Mouse (Mus musculus) forebrain, postnatal 0 days (tissue): Measurements from ENCODE around the gene Pax9. TPM values are rescaled to one million over a fixed set of nuclear protein-coding genes. Genes with fewer than 3 reads are reported as not detected.

ENCODE experiments used
- ATAC-seq: fragments of 200-750 bp; cut with Nextera tagmentation; 2 replicates; pipeline ENCODE4 v1.8.0; 2017; ENCODE audit warnings: mild to moderate bottlenecking, moderate library complexity
- DNase-seq: peaks from one replicate; pipeline ENCODE4 v3.0.0-alpha.2; 2015
- H3K27ac ChIP-seq: fragments of 300-500 bp; sonication (generic); 2 replicates; pipeline ENCODE4 v1.5.1; 2014; ENCODE audit warnings: low read depth, mild to moderate bottlenecking, antibody characterized with exemption, low read length, moderate library complexity, mixed read lengths
- H3K27me3 ChIP-seq: fragments of 300-500 bp; sonication (generic); 2 replicates; pipeline ENCODE4 v1.6.1; 2014; ENCODE audit warnings: mild to moderate bottlenecking, low read length, mixed read lengths; ENCODE audit not compliant: insufficient read depth
- H3K36me3 ChIP-seq: fragments of 300-500 bp; sonication (generic); 2 replicates; pipeline ENCODE4 v1.6.1; 2014; ENCODE audit warnings: mild to moderate bottlenecking, moderate library complexity; ENCODE audit not compliant: insufficient read depth
- H3K4me1 ChIP-seq: fragments of 300-500 bp; sonication (generic); 2 replicates; pipeline ENCODE4 v1.6.1; 2014; ENCODE audit warnings: antibody characterized with exemption; ENCODE audit not compliant: insufficient read depth
- H3K4me2 ChIP-seq: fragments of 300-500 bp; sonication (generic); 2 replicates; pipeline ENCODE4 v1.6.1; 2014; ENCODE audit warnings: low read depth, mild to moderate bottlenecking, moderate library complexity
- H3K4me3 ChIP-seq: fragments of 300-500 bp; sonication (generic); 2 replicates; pipeline ENCODE4 v1.5.1; 2014; ENCODE audit warnings: low read depth, low read length, mixed read lengths
- H3K9ac ChIP-seq: fragments of 300-500 bp; sonication (generic); 2 replicates; pipeline ENCODE4 v1.6.1; 2014; ENCODE audit warnings: mild to moderate bottlenecking
- H3K9me3 ChIP-seq: fragments of 300-500 bp; sonication (generic); 2 replicates; pipeline ENCODE4 v1.6.1; 2016; ENCODE audit warnings: low read length
- CTCF ChIP-seq: sonication (generic); IDR thresholded peaks from 2 replicates; pipeline ENCODE4 v1.5.1; 2016; ENCODE audit warnings: antibody characterized with exemption, control low read depth, low read depth
- WGBS: fragments of 180-500 bp; shearing (Covaris S2); extraction: QIAGEN DNeasy Blood & Tissue Kit; methylation state at CpG from one replicate; pipeline ENCODE4 v1.1.7; 2014; 5-methylcytosine and 5-hydroxymethylcytosine counted together
- polyA plus RNA-seq: library from polyadenylated mRNA; unstranded; fragments of >200 nt; fragmentation: Nextera tagmentation; extraction: Ambion mirVana; gene quantifications from 2 replicates; pipeline ENCODE4 v1.2.1, GENCODE M21; 2015
- total RNA-seq: library from RNA; depleted of rRNA; stranded (reverse); fragments of >200 nt; gene quantifications from 2 replicates; pipeline ENCODE4 v1.2.3, GENCODE M21; 2014

Pax9 gene
- total and polyA plus RNA-seq, 2 experiments from 2014 or later = not detected

- DNase-seq = peak; percentile 75
- H3K9me3 ChIP-seq = no peaks in the 10 kb centered on the region
- WGBS = 3% methylated on average over 15 of the region's 15 CpGs
These were observed 3.7 kb upstream of the Pax9 start for GRCm38 (mm10) chr12:56687640-56688481.

GRCm38 (mm10) chr12:56688482-56688840 is 3.1 kb upstream of the Pax9 start:
- 1% methylated on average over 10 of the region's 10 CpGs for WGBS
- ATAC-seq = no peak
- Histone ChIP-seq H3K27ac (no peak overlapping the region), H3K4me3 (no peak overlapping the region), H3K4me1 (no peaks in the 10 kb centered on the region), H3K36me3 (no peaks in the 10 kb centered on the region; the same call in 1 of the 2 replicates), H3K9me3 (no peaks in the 10 kb centered on the region), H3K4me2 (no peak overlapping the region), H3K9ac (no peak overlapping the region), H3K27me3 (peaks cover 96% of the 10 kb centered on the region)
- peak; percentile 47 for DNase-seq
- TF ChIP-seq CTCF = no peak

More at GRCm38 (mm10) chr12:56687640-56688481, 3.7 kb upstream of the Pax9 start:
- H3K27ac ChIP-seq = no peak overlapping the region
- no peaks in the 10 kb centered on the region; the same call in 1 of the 2 replicates for H3K36me3 ChIP-seq
- no peak for ATAC-seq
- no peak for TF ChIP-seq CTCF
- no peak overlapping the region for H3K4me2 ChIP-seq
- H3K4me3 ChIP-seq = no peak overlapping the region
- H3K9ac ChIP-seq = no peak overlapping the region
- peaks cover 96% of the 10 kb centered on the region for H3K27me3 ChIP-seq
- H3K4me1 ChIP-seq = no peaks in the 10 kb centered on the region

GRCm38 (mm10) chr12:56688920-56689319 is 2.6 kb upstream of the Pax9 start:
- Histone ChIP-seq H3K4me2 (no peak overlapping the region), H3K27ac (no peak overlapping the region), H3K4me1 (no peaks in the 10 kb centered on the region), H3K4me3 (no peak overlapping the region), H3K36me3 (no peaks in the 10 kb centered on the region; the same call in 1 of the 2 replicates), H3K27me3 (peaks cover 96% of the 10 kb centered on the region), H3K9ac (no peak overlapping the region), H3K9me3 (no peaks in the 10 kb centered on the region)
- ATAC-seq = no peak
- no peak for TF ChIP-seq CTCF
- no peak for DNase-seq
- 2% methylated on average over 8 of the region's 8 CpGs for WGBS

- Histone ChIP-seq H3K9ac (no peak overlapping the region), H3K4me2 (no peak overlapping the region), H3K27ac (no peak overlapping the region), H3K9me3 (no peaks in the 10 kb centered on the region), H3K4me1 (no peaks in the 10 kb centered on the region), H3K27me3 (peaks cover 96% of the 10 kb centered on the region), H3K4me3 (no peak overlapping the region), H3K36me3 (no peaks in the 10 kb centered on the region; the same call in 1 of the 2 replicates)
- under 1% methylated on average over 10 of the region's 10 CpGs for WGBS
- TF ChIP-seq CTCF = no peak
- ATAC-seq (no peak), DNase-seq (no peak)
These were observed 2.2 kb upstream of the Pax9 start for GRCm38 (mm10) chr12:56689331-56689730.

- H3K27ac ChIP-seq = no peak overlapping the region
- no peaks in the 10 kb centered on the region for H3K4me1 ChIP-seq
- WGBS = 1% methylated on average over 25 of the region's 25 CpGs
- no peak for ATAC-seq
- no peaks in the 10 kb centered on the region for H3K9me3 ChIP-seq
- H3K9ac ChIP-seq = no peak overlapping the region
- H3K36me3 ChIP-seq = no peaks in the 10 kb centered on the region; the same call in 1 of the 2 replicates
- TF ChIP-seq CTCF = peak; percentile 50
- no peak overlapping the region for H3K4me2 ChIP-seq
- peak; percentile 36 for DNase-seq
- H3K27me3 ChIP-seq = peaks cover 96% of the 10 kb centered on the region
- no peak overlapping the region for H3K4me3 ChIP-seq
These were observed 1.8 kb upstream of the Pax9 start for GRCm38 (mm10) chr12:56689736-56690135.

- Histone ChIP-seq H3K9ac (no peak overlapping the region), H3K9me3 (no peaks in the 10 kb centered on the region), H3K4me1 (peaks cover 2% of the 10 kb centered on the region; the same call in 1 of the 2 replicates), H3K27ac (no peak overlapping the region), H3K4me2 (no peak overlapping the region), H3K4me3 (no peak overlapping the region), H3K36me3 (no peaks in the 10 kb centered on the region; the same call in 1 of the 2 replicates), H3K27me3 (peaks cover 96% of the 10 kb centered on the region)
- ATAC-seq (no peak), DNase-seq (no peak)
- TF ChIP-seq CTCF = no peak
- 1% methylated on average over 16 of the region's 16 CpGs for WGBS
These were observed 1.2 kb upstream of the Pax9 start for GRCm38 (mm10) chr12:56690366-56690765.

GRCm38 (mm10) chr12:56691001-56691400 is 566 bp upstream of the Pax9 start:
- no peak overlapping the region for H3K4me2 ChIP-seq
- ATAC-seq = no peak
- H3K27ac ChIP-seq = no peak overlapping the region
- no peak overlapping the region for H3K4me3 ChIP-seq
- H3K36me3 ChIP-seq = no peaks in the 10 kb centered on the region; the same call in 1 of the 2 replicates
- H3K9ac ChIP-seq = no peak overlapping the region
- no peaks in the 10 kb centered on the region for H3K9me3 ChIP-seq
- no peak for DNase-seq
- 2% methylated on average over 12 of the region's 12 CpGs for WGBS
- TF ChIP-seq CTCF = no peak
- peaks cover 96% of the 10 kb centered on the region for H3K27me3 ChIP-seq
- H3K4me1 ChIP-seq = peaks cover 7% of the 10 kb centered on the region; the same call in 1 of the 2 replicates
